Mouse (Mus musculus): ENCODE data around the gene Anks6. TPM values are rescaled to one million over a fixed set of nuclear protein-coding genes. Genes with fewer than 3 reads are reported as not detected.
"Not testable (repeated sequence)": the region's sequence is repeated elsewhere in the genome, so short reads cannot be mapped to it uniquely, and the experiment has no call there.

The Anks6 gene
- polyA plus RNA-seq, 1 experiment from 2014 or later = 4.1 TPM

DNA sequence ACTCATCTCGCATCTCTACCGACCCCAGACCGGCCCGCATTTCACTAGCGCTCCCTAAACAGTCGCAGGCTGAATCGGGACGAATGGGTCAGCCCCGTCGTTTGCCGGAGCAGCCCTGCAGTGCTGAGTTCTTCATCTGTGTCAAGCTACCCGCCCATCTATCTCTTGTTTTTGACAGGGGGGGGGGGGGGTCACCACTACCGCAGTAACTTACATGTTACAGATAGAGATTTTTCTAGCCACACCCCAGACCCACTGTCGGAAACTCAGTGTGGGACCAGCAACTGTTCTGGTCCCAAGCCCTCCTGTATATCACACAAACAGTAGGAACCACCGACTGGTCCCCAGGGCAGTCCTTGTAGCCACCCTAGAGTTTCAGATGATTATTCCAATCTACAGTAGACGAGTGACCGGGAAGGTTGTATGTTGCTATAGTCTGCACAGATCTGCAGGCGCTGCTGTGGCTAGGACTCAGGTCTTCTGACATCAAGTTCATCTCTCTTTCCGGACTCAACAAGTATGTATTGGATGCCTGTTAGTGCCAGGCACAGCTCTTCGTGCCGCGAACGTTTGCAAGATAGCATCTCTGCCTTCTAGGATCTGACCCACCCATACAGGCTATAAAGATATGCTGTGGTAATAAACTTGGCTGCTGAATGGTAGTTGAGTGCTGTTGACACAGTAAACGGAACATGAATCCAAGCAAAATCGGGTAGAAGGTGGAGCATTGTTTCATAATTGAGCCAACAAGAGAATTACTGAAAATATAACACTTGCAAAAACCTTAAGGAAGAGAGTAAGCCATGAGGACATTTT is 491 bp upstream of the Anks6 start:
- H3K4me1 ChIP-seq = peaks cover 20% of the 10 kb centered on the region
- 41% methylated on average over 25 of the region's 25 CpGs for WGBS
- H3K27ac ChIP-seq = peak overlapping the region; percentile 91
- H3K4me3 ChIP-seq = peak overlapping the region; percentile 83
- no peaks in the 10 kb centered on the region for H3K36me3 ChIP-seq (replicated peaks)
- H3K9me3 ChIP-seq = no peaks in the 10 kb centered on the region
- no peak for DNase-seq (ENCODE audit: extremely low spot score, low spot score)
- peaks cover 27% of the 10 kb centered on the region for H3K27me3 ChIP-seq (ENCODE audit: poor library complexity, severe bottlenecking)

DNA sequence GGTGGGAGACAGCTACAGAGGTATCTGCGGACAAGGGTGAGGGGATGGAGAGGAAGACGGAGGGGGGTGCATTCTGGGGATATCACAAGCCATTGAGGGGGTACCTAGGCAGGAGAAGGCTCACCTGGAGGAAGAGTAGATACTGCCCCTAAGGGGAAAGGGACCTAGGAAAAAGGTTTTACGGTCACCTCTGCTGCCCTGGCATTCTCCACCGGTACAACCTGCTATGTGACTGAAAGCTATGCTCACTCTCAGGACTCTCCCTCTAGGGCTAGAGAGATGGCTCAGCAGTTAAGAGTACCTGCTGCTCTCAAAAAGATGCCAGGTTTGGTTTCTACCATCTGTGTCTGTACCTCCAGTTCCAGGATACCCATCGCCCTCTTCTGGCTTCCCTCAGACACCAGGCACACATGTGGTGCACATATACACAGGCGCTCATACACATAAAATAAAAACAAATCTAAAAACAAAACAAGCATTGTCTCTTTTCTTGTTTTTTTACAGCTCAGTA is 1.6 kb downstream of the Anks6 start:
- Histone ChIP-seq H3K4me1 (peaks cover 27% of the 10 kb centered on the region), H3K4me3 (no peak overlapping the region), H3K9me3 (no peaks in the 10 kb centered on the region), H3K27ac (no peak overlapping the region), H3K36me3 (replicated peaks) (no peaks in the 10 kb centered on the region), H3K27me3 (ENCODE audit: poor library complexity, severe bottlenecking) (peaks cover 37% of the 10 kb centered on the region)
- 96% methylated on average over 6 of the region's 6 CpGs for WGBS
- no peak for DNase-seq (ENCODE audit: extremely low spot score, low spot score)

GRCm38 (mm10) chr4:47055170-47055569 is 2.1 kb downstream of the Anks6 start:
- H3K27me3 ChIP-seq (ENCODE audit: poor library complexity, severe bottlenecking) = peaks cover 37% of the 10 kb centered on the region
- not testable (repeated sequence) for DNase-seq (ENCODE audit: extremely low spot score, low spot score)
- 96% methylated on average over 9 of the region's 9 CpGs for WGBS

GRCm38 (mm10) chr4:47051905-47052304 is 5.3 kb downstream of the Anks6 start:
- no peaks in the 10 kb centered on the region for H3K9me3 ChIP-seq
- H3K36me3 ChIP-seq (replicated peaks) = 0 out of 2 replicates have a peak, but pooled peaks cover 5% of the 10 kb centered on the region
- DNase-seq (ENCODE audit: extremely low spot score, low spot score) = no peak
- peaks cover 28% of the 10 kb centered on the region for H3K27me3 ChIP-seq (ENCODE audit: poor library complexity, severe bottlenecking)
- H3K4me1 ChIP-seq = peaks cover 27% of the 10 kb centered on the region
- H3K4me3 ChIP-seq = no peak overlapping the region
- 82% methylated on average over 9 of the region's 9 CpGs for WGBS
- H3K27ac ChIP-seq = no peak overlapping the region

More at GRCm38 (mm10) chr4:47055170-47055569, 2.1 kb downstream of the Anks6 start:
- H3K36me3 ChIP-seq (replicated peaks); H3K4me3 ChIP-seq; H3K9me3 ChIP-seq; H3K27ac ChIP-seq: not testable (repeated sequence)
- H3K4me1 ChIP-seq = peaks cover 31% of the 10 kb centered on the region

- H3K27me3 ChIP-seq (ENCODE audit: poor library complexity, severe bottlenecking) = peaks cover 21% of the 10 kb centered on the region
- no peaks in the 10 kb centered on the region for H3K9me3 ChIP-seq
- no peak for DNase-seq (ENCODE audit: extremely low spot score, low spot score)
- H3K36me3 ChIP-seq (replicated peaks) = 0 out of 2 replicates have a peak, but pooled peaks cover 5% of the 10 kb centered on the region
- 12% methylated on average over 10 of the region's 10 CpGs for WGBS
- peak overlapping the region; percentile 10; the same call in 1 of the 2 replicates for H3K4me3 ChIP-seq
- peaks cover 21% of the 10 kb centered on the region for H3K4me1 ChIP-seq
- peak overlapping the region; percentile 80 for H3K27ac ChIP-seq
Measured at GRCm38 (mm10) chr4:47050642-47051381, 6.4 kb downstream of the Anks6 start.

- DNase-seq (ENCODE audit: extremely low spot score, low spot score) = peak; percentile 88
- no peak overlapping the region for H3K4me3 ChIP-seq
- H3K9me3 ChIP-seq = no peaks in the 10 kb centered on the region
- peaks cover 15% of the 10 kb centered on the region; the same call in 1 of the 2 replicates for H3K27me3 ChIP-seq (ENCODE audit: poor library complexity, severe bottlenecking)
- H3K4me1 ChIP-seq = peaks cover 21% of the 10 kb centered on the region
- H3K36me3 ChIP-seq (replicated peaks) = 0 out of 2 replicates have a peak, but pooled peaks cover 5% of the 10 kb centered on the region
- WGBS = 0% methylated on average over 1 of the region's 1 CpGs
- peak overlapping the region; percentile 80 for H3K27ac ChIP-seq
Measured at GRCm38 (mm10) chr4:47050167-47050566, 7.1 kb downstream of the Anks6 start.

DNA sequence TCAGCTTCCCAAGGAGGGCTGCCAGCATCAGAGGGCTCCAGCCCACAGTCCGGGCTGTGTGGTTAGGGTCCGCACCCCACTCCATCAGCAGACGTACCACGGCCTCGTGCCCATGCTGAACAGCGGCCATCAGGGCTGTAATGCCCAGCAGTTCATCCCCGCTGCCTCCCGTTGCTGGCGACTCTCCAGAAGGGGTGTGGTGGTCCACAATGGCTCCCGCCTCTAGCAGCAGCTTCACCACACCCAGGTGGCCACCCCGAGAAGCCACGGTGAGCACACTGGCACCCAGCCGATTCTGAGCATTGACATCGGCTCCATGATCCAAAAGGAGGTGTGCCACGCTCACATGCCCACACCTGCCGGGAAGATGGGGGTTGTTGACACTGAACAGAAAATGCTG is 8.0 kb downstream of the Anks6 start:
- H3K9me3 ChIP-seq = no peaks in the 10 kb centered on the region
- H3K27ac ChIP-seq = peak overlapping the region; percentile 31; the same call in 1 of the 2 replicates
- H3K36me3 ChIP-seq (replicated peaks) = 0 out of 2 replicates have a peak, but pooled peaks cover 5% of the 10 kb centered on the region
- no peak for DNase-seq (ENCODE audit: extremely low spot score, low spot score)
- 94% methylated on average over 16 of the region's 16 CpGs for WGBS
- no peak overlapping the region for H3K4me3 ChIP-seq
- peaks cover 14% of the 10 kb centered on the region; the same call in 1 of the 2 replicates for H3K27me3 ChIP-seq (ENCODE audit: poor library complexity, severe bottlenecking)
- peaks cover 21% of the 10 kb centered on the region for H3K4me1 ChIP-seq

GRCm38 (mm10) chr4:47047765-47048164 is 9.5 kb downstream of the Anks6 start:
- WGBS = 94% methylated on average over 4 of the region's 4 CpGs
- Histone ChIP-seq H3K9me3 (no peaks in the 10 kb centered on the region), H3K4me3 (no peak overlapping the region), H3K27ac (no peak overlapping the region), H3K36me3 (replicated peaks) (0 out of 2 replicates have a peak, but pooled peaks cover 7% of the 10 kb centered on the region), H3K27me3 (ENCODE audit: poor library complexity, severe bottlenecking) (peaks cover 11% of the 10 kb centered on the region; the same call in 1 of the 2 replicates), H3K4me1 (peaks cover 21% of the 10 kb centered on the region)
- no peak for DNase-seq (ENCODE audit: extremely low spot score, low spot score)

- H3K4me1 ChIP-seq = peaks cover 21% of the 10 kb centered on the region
- WGBS = 92% methylated on average over 6 of the region's 6 CpGs
- H3K4me3 ChIP-seq = no peak overlapping the region
- H3K27me3 ChIP-seq (ENCODE audit: poor library complexity, severe bottlenecking) = peaks cover 3% of the 10 kb centered on the region; the same call in 1 of the 2 replicates
- 0 out of 2 replicates have a peak, but pooled peaks cover 7% of the 10 kb centered on the region for H3K36me3 ChIP-seq (replicated peaks)
- no peak overlapping the region for H3K27ac ChIP-seq
- no peak for DNase-seq (ENCODE audit: extremely low spot score, low spot score)
- H3K9me3 ChIP-seq = no peaks in the 10 kb centered on the region
Measured at GRCm38 (mm10) chr4:47046974-47047373, 10.3 kb downstream of the Anks6 start.

- no peak overlapping the region for H3K4me3 ChIP-seq
- H3K9me3 ChIP-seq = no peaks in the 10 kb centered on the region
- peaks cover 4% of the 10 kb centered on the region; the same call in 1 of the 2 replicates for H3K4me1 ChIP-seq
- no peak for DNase-seq (ENCODE audit: extremely low spot score, low spot score)
- peaks cover 16% of the 10 kb centered on the region for H3K36me3 ChIP-seq (replicated peaks)
- WGBS = 95% methylated on average over 9 of the region's 9 CpGs
- no peaks in the 10 kb centered on the region for H3K27me3 ChIP-seq (ENCODE audit: poor library complexity, severe bottlenecking)
- H3K27ac ChIP-seq = no peak overlapping the region
Measured at GRCm38 (mm10) chr4:47043866-47044265, 13.4 kb downstream of the Anks6 start.

GRCm38 (mm10) chr4:47039586-47039985 is 17.6 kb downstream of the Anks6 start:
- Histone ChIP-seq H3K9me3 (no peaks in the 10 kb centered on the region), H3K27ac (no peak overlapping the region), H3K4me1 (peaks cover 14% of the 10 kb centered on the region; the same call in 1 of the 2 replicates), H3K27me3 (ENCODE audit: poor library complexity, severe bottlenecking) (no peaks in the 10 kb centered on the region), H3K36me3 (replicated peaks) (peaks cover 29% of the 10 kb centered on the region), H3K4me3 (no peak overlapping the region)
- DNase-seq (ENCODE audit: extremely low spot score, low spot score) = no peak
- WGBS = 94% methylated on average over 10 of the region's 10 CpGs

GRCm38 (mm10) chr4:47037321-47037657 is 19.9 kb downstream of the Anks6 start:
- H3K36me3 ChIP-seq (replicated peaks) = peaks cover 29% of the 10 kb centered on the region
- H3K27ac ChIP-seq = no peak overlapping the region
- 18% methylated on average over 5 of the region's 5 CpGs for WGBS
- no peaks in the 10 kb centered on the region for H3K27me3 ChIP-seq (ENCODE audit: poor library complexity, severe bottlenecking)
- no peaks in the 10 kb centered on the region for H3K9me3 ChIP-seq
- peaks cover 14% of the 10 kb centered on the region; the same call in 1 of the 2 replicates for H3K4me1 ChIP-seq
- no peak overlapping the region for H3K4me3 ChIP-seq
- DNase-seq (ENCODE audit: extremely low spot score, low spot score) = peak; percentile 81

All from forebrain, embryonic 10.5 days (tissue).